Mouse (Mus musculus): ENCODE results near the gene Olfr957. TPM values are rescaled to one million over a fixed set of nuclear protein-coding genes. Genes with fewer than 3 reads are reported as not detected.

Olfr957 gene
- polyA plus RNA-seq (2017; shearing (Covaris generic)) = not detected

GRCm38 (mm10) chr9:39515531-39515930 is at the start of gene Olfr957:
TSS of gene Olfr957 (minus strand) at chr9:39515809.
- ATAC-seq = no peak

- no peak for ATAC-seq
Observed at GRCm38 (mm10) chr9:39558349-39558647, 42.7 kb upstream of the Olfr957 start.

- ATAC-seq = no peak
Observed at GRCm38 (mm10) chr9:39557529-39558348, 42.1 kb upstream of the Olfr957 start.

GRCm38 (mm10) chr9:39553946-39554345 is 38.3 kb upstream of the Olfr957 start, which contains the start of gene Olfr958:
TSS of gene Olfr958 (minus strand) at chr9:39554054.
- no peak for ATAC-seq

- no peak for ATAC-seq
Observed at GRCm38 (mm10) chr9:39550806-39551205, 35.2 kb upstream of the Olfr957 start.

- ATAC-seq = no peak
Observed at GRCm38 (mm10) chr9:39523616-39524285, 8.1 kb upstream of the Olfr957 start.

GRCm38 (mm10) chr9:39518595-39518994 is 3.0 kb upstream of the Olfr957 start:
- no peak for ATAC-seq

GRCm38 (mm10) chr9:39509412-39509811 is 6.2 kb downstream of the Olfr957 start:
- ATAC-seq = no peak

- no peak for ATAC-seq
Observed at GRCm38 (mm10) chr9:39508998-39509397, 6.6 kb downstream of the Olfr957 start.

- no peak for ATAC-seq
Observed at GRCm38 (mm10) chr9:39493895-39494294, 21.7 kb downstream of the Olfr957 start, which contains the start of gene Olfr44. TSS of gene Olfr44 (minus strand) at chr9:39493995.

GRCm38 (mm10) chr9:39471844-39472243 is 43.8 kb downstream of the Olfr957 start, which contains the start of gene Olfr955:
TSS of gene Olfr955 (minus strand) at chr9:39471944.
- no peak for ATAC-seq

Other genes with a start within 250 kb of the Olfr957 start
- gene Olfr945, start 239.0 kb downstream of the Olfr957 start, polyA plus RNA-seq (2017; shearing (Covaris generic)) = not detected
- gene Olfr948, start 189.8 kb downstream of the Olfr957 start, polyA plus RNA-seq (2017; shearing (Covaris generic)) = not detected
- not detected for gene Olfr951, start 128.4 kb downstream of the Olfr957 start, polyA plus RNA-seq (2017; shearing (Covaris generic))
- not detected for gene Olfr952, start 88.7 kb downstream of the Olfr957 start, polyA plus RNA-seq (2017; shearing (Covaris generic))
- under 1 TPM in 1 of 2 experiments, not detected in 1; 0.16 TPM for gene Olfr954, start 59.1 kb downstream of the Olfr957 start, polyA plus RNA-seq (2017; shearing (Covaris generic))
- not detected for gene Olfr955, start 43.9 kb downstream of the Olfr957 start, polyA plus RNA-seq (2017; shearing (Covaris generic))
- gene Olfr44, start 21.8 kb downstream of the Olfr957 start, polyA plus RNA-seq (2017; shearing (Covaris generic)) = not detected
- not detected for gene Olfr958, start 38.2 kb upstream of the Olfr957 start, polyA plus RNA-seq (2017; shearing (Covaris generic))
- gene Olfr959, start 59.8 kb upstream of the Olfr957 start, polyA plus RNA-seq (2017; shearing (Covaris generic)) = not detected
- gene AW551984, start 88.6 kb upstream of the Olfr957 start, polyA plus RNA-seq (2017; shearing (Covaris generic)) = not detected
- not detected for gene Olfr148, start 94.8 kb upstream of the Olfr957 start, polyA plus RNA-seq (2017; shearing (Covaris generic))
- gene Olfr960, start 105.6 kb upstream of the Olfr957 start, polyA plus RNA-seq (2017; shearing (Covaris generic)) = not detected
- gene Olfr961, start 129.3 kb upstream of the Olfr957 start, polyA plus RNA-seq (2017; shearing (Covaris generic)) = under 1 TPM in 1 of 2 experiments, not detected in 1; 0.18 TPM
- not detected for gene Olfr963, start 151.4 kb upstream of the Olfr957 start, polyA plus RNA-seq (2017; shearing (Covaris generic))
- gene Olfr149, start 191.3 kb upstream of the Olfr957 start, polyA plus RNA-seq (2017; shearing (Covaris generic)) = under 1 TPM in 1 of 2 experiments, not detected in 1; 0.44 TPM
- not detected for gene Olfr965, start 195.5 kb upstream of the Olfr957 start, polyA plus RNA-seq (2017; shearing (Covaris generic))
- not detected for gene Olfr150, start 215.2 kb upstream of the Olfr957 start, polyA plus RNA-seq (2017; shearing (Covaris generic))
- gene Olfr967, start 230.4 kb upstream of the Olfr957 start, polyA plus RNA-seq (2017; shearing (Covaris generic)) = not detected